Mouse (Mus musculus) testis, postnatal 10 days (tissue): ENCODE data around the gene Sesn1.
"Not testable (repeated sequence)": the region's sequence is repeated elsewhere in the genome, so short reads cannot be mapped to it uniquely, and the experiment has no call there.

Experiments used
- DNase-seq: peaks from one replicate; pipeline ENCODE4 v3.0.0; 2021; ENCODE audit warnings: low spot score

The Sesn1 gene

GRCm38 (mm10) chr10:41912290-41912994 lies 102.7 kb downstream of the Sesn1 start:
- DNase-seq = no peak

DNA sequence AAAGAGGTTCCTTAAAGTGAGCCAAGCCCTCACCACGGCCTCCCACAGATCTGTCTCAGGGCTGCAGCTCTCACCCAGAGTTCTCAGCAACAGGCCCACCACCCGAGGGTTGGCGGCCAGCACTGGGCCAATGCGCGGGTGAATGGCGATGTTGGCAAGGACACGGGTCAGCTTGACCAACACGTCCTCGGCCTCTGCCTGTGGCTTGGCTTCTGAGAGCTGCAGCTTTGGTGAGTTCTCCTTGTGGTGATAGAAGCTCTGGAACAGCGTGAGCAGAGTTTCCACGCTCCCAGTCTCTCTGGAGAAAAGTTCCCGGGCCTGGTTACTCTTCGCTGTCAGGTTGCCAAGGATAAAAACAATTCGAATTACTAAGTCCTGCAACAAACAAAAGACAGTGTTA lies 117.0 kb downstream of the Sesn1 start:
- DNase-seq = no peak

DNA sequence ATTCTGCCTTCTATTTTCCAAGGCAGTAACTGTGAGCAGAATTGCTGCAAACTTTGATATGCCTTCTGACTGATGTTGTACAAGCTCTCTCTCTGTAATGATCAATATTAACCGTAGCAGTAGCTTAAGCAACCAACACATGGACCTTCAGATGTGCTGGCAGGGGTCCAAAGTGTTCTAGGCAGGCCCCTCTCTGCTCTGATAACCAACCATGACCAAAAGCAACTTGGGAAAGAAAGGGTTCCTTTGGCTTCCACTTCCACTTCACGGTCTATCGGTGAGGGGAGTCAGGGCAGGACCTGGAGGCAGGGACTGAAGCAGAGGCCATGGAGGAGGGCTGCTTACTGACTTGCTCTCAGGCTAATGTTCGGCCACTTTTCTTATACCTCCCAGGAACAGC lies 121.2 kb downstream of the Sesn1 start:
- no peak for DNase-seq

DNA sequence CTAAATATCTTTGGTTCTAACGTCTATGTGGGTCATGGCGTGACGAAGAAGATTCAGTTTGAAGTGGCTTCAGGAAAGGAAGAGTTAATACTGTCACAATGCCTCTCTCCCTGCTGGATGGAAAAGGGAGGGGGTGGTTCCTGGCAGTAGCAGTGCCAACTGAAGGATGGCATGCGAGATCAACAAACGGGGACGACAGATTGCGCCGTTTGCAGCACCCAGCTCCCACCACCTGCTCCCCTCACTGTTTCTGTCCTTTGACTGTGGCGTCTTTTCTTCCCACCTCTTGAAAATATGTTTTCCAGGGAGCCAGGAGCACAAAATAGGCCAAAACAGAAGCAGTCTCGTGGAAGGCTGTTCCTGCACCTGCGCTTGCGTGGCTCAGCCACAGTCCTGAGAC lies 122.2 kb downstream of the Sesn1 start:
- DNase-seq = no peak

DNA sequence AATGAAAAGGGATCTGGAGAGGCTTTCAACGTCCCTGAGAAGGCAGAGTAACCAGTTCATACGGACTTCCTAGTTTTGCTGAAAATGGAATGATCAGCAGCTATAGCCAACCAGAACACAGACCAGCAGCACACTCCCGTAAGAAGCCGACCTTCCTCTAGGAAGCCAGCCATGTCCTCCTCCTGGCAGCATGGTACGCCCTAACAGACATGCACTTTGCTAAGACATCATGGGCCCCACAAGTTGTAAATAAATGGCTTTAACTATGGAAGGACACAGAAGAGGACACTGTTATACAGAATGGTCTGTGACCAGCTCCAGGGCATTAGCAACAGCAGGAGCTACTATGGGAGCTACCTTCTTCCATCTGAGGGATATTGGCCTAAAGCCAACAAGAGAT lies 123.2 kb downstream of the Sesn1 start:
- no peak for DNase-seq

GRCm38 (mm10) chr10:41933536-41933935 lies 123.8 kb downstream of the Sesn1 start:
- peak; percentile 83 for DNase-seq

GRCm38 (mm10) chr10:41934633-41935475 lies 125.1 kb downstream of the Sesn1 start:
- peak; percentile 83 for DNase-seq

GRCm38 (mm10) chr10:41935476-41935829 lies 125.7 kb downstream of the Sesn1 start:
- no peak for DNase-seq

DNA sequence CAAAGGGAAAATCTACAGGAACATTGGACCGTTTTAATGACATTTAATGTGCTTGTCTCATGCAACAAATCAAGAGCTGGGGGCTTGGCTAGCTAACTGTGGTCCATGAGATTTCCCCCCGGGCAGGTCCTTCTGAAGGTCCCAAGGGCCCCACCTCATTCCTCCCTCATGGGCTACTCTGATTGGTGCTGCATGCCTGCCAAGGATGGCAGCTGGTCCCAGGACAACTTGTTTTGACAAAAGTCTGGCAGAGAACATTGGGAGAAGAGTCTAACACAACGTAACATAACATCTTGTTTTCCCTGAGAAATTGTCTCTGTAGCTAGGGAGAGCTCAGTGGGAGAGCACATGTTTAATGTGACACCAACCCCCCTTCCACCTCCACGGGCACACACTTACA lies 126.4 kb downstream of the Sesn1 start:
- no peak for DNase-seq

DNA sequence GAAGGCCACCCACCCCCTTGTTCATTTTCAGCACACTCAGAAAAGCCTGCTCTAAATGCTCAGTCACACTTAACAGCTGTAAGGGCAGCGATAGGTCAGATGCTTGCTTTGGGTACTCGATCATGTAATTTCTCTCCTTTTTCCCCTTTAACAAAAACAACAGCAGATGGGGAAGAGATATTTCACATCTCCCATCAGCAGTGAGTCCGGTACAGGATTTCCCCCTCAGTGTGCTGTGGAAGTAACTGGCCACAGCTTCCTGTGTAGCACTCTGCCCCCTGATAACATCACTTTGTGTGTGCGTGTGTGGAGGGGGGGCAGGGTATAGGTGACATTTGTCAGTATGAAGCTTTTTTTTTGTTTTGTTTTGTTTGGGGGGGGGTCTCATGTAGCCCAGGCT lies 127.4 kb downstream of the Sesn1 start:
- no peak for DNase-seq

GRCm38 (mm10) chr10:41939090-41939489 lies 129.4 kb downstream of the Sesn1 start:
- no peak for DNase-seq

DNA sequence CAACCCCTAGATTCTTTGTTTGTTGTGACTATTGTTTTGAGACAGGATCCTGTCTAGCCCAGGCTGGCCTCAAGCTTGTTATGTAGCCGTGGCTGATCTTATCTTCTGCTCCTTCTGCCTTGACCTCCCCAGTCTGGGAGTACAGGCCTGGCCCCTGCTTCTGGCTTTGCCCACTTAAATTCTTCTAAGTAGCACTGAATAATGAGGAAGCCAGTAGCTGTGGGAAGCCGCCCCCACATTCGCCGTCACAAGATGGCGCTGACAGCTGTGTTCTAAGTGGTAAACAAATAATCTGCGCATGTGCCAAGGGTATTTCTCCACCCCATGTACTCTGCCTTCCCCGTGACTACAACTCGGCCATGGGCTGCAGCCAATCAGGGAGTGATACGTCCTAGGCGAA lies 142.6 kb downstream of the Sesn1 start:
- not testable (repeated sequence) for DNase-seq

DNA sequence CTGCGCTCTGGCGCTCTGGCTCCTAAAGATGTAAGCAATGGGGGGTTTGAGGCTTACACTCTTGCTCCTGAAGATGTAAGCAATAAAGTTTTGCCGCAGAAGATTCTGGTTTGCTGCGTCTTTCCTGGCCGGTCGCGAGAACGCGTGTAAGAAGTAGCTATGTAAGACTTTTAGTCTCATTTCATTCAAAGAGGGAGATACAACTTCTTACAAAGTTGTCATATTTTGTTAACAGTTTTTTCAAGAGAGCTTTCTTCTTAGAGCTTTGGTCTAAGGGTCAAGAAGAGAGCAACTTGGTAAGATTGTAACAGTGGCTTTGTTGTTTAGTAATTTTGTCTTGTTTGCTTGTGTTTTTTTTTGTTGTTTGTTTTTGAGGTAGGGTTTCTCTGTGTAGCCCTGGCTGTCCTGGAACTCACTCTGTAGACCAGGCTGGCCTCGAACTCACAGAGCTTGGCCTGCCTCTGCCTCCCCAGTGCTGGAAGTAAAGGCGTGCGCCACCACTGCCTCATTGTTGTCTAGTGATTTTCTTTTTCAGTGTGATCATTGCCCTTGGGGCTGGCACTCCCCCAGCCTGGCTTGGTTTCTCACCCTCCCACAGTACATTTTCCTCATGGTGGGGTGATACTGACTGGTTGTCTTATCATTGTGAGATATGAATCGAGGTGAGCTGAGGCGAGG lies 143.3 kb downstream of the Sesn1 start:
- DNase-seq = no peak

GRCm38 (mm10) chr10:41953528-41953864 lies 143.8 kb downstream of the Sesn1 start:
- DNase-seq = no peak

DNA sequence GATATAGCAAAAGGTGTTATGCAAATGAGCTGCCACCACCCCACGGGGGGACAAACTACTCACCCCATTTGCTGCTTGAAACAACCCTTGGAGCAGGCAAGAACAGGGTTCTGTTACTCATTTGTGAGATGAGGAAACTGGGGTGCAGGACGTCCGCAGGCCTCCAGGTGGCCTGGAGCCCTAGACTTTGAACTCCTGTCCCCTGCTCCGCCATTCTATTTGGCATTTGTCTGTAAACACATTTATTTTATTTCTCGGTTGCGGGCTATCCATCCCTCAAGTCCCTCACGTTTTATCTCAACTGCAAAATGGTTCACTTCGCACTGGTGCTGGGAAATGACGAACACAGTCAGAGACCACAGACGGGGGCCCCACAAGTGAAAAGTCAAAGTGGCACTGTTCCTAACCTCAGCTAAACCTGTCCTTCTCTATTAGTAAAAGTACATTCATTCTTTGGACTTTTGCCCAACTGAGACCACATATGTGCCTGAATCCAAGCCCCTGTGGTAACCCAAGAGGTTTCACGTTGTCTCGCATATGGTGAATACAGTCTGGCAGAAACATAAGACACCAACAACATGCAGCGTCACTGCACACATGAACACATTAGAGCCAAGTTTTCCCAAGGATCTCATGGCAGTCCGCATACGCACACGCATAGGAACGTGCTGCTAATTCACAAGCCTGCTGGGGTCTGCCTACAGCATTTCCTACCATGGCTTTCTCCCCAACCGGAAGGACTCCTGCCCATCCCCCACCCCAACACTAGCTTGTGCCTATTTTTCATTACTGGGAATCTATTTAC lies 147.9 kb downstream of the Sesn1 start:
- DNase-seq = no peak
